Mouse (Mus musculus) mouse trophoblast stem cell (cell line): ENCODE results near the gene Stard13.

Experiments
- in situ Hi-C, 2 experiments: fragments of 300-500 bp; cut with MseI, MboI; formaldehyde crosslinking; loops; 2 replicates in 1 of 2; 3 replicates in 1 of 2; pipeline ENCODE4 v1.15.1; 2025

Stard13 gene

GRCm38 (mm10) chr5:151060476-151060875, 173.2 kb downstream of the Stard13 start:
- in situ Hi-C loops: no loop called here

DNA sequence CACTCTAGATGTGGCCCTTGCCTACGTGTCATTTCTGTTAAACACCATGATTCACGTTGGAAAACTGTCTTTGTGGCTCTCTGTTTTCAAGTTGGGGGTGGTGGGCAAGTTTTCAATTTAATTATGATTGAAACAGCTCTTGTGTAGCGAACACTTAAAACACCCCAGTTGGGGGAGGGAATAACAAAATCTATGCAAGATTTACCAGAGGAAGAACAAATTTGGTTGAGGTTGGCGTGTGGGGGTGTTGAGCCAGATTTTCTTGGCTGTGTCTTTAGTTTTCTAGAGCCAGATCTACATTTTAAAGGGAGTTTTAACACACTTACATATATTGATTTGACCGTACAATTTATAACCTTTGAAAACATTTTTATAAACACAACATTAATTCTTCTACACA, 173.9 kb downstream of the Stard13 start:
- in situ Hi-C loops: no loop called here

- in situ Hi-C loops: no loop called here
These were observed 174.3 kb downstream of the Stard13 start for GRCm38 (mm10) chr5:151059352-151059751.

DNA sequence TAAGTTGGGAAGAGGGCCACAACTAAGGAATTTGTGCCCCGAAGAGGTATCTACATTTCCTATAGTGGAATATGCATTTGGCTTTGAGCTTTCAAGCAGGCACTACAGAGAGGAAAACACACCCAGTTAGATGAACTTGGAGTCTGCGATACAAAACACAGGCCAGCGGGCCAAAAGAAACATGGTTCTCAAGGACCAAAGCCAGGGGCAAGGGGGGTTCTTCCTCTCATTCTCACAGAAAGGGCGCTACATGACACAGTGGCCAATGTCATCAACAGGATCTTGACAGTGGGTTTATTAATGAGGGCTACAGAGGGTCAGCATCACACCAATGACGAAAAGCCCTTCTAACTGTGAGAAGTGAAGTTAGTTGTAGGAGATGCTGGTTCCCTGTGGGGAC, 175.9 kb downstream of the Stard13 start:
- in situ Hi-C loops: no loop called here

DNA sequence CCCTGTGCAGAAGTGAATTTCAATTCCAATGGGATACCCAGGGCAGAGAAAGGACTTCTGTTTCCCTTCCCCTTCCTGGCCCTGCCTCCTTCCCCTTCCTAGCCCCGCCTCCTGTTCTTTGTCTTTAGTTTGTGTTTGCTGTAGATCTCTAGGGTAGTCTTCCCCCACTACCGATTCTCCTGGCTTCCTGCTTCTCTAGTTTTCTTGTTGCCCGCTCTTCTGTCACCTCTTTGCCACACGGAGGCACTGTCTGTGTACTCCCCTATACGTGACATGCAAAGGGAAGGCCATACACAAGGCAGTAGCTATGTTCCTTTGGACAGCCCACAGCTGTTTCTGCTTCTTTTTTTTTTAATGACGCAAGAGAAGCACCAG, 176.7 kb downstream of the Stard13 start:
- in situ Hi-C loops: no loop called here

DNA sequence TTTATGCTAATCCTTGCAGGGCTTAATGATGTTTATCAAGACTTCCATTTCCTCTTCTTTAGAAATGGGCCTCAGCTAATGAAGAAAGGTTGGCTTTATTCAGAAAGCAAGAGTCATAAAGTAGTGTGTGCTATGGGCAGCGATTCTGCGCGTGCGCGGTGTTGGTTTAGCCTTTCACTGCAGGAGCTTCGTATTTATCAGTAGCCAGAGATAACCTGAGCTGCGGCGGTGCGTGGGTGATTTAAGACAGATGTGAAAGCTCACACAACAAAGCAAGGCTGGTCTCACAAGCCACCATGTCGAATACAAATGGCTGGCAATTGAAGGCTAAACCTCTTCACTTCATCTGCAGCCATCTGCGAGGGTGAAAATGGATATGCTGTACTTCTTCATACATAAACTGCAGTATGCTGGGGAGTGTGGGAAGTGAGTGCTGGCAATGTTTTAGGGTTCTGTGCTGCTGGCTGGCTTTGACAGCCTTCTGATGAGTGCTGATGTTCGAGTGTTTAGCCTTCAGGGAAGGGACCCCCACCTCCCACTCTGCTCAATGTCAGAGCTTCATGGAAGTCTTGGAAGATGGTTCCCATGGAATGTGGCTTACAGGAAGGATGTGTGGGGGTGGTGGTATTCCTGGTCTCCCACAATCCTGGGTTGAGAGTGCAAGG, 177.2 kb downstream of the Stard13 start:
- in situ Hi-C loops: no loop called here

DNA sequence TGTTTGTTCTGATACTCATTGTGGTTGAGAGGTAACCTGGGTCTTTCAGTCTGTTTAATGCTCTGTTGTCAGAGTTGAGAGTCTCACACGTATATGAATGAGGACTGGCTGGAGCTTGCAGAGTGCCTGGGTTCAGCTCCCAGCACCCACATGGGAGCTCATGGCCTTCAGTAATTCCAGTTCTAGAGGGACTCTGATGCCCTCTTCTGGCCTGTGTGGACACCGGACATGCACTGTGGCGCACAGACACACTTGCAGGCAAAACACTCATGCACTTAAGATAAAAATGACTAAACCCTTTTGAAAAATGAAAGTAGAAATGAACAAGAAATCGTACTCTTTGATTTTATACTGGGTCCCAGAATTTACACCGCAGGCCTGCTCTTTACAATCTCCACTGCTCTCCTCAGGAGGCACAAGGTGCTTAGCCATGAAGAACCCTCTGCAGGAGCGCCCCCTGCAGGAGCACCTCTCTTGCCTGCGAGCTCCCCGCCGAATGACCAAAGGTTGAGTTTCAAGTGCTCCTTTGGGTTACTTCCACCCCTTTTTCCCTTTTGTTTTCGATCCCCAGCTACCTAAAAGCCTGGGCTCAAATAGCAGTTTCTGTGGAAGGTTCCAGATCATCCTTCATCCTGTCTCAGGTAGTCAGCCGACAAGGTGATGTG, 178.1 kb downstream of the Stard13 start:
- in situ Hi-C loops: no loop called here

- in situ Hi-C loops: no loop called here
These were observed 178.9 kb downstream of the Stard13 start for GRCm38 (mm10) chr5:151054743-151055114.

- in situ Hi-C loops: no loop called here
These were observed 179.4 kb downstream of the Stard13 start for GRCm38 (mm10) chr5:151054100-151054742.

GRCm38 (mm10) chr5:151053190-151053589, 180.4 kb downstream of the Stard13 start:
- in situ Hi-C loops: no loop called here

DNA sequence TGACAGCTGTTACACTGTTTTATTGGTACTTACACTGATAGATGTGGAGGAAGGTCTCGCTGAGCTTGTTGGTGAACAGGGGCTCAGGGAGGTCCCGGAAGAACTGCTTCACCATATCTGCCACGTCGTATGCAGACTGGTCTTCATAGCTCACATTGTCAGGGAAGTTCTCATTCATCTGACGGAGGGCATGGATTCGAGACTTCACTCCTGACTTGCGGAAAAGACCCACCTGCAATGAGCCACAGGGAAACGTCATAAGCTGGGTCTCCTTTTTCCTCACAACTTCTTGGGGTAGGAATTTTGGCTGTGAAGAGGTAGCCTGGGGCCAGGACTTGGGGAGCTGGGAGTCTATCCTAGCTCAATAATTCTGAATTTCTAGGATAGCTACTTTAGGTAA, 181.3 kb downstream of the Stard13 start:
- in situ Hi-C loops: no loop called here

- in situ Hi-C loops: no loop called here
These were observed 186.1 kb downstream of the Stard13 start for GRCm38 (mm10) chr5:151047488-151047887.

DNA sequence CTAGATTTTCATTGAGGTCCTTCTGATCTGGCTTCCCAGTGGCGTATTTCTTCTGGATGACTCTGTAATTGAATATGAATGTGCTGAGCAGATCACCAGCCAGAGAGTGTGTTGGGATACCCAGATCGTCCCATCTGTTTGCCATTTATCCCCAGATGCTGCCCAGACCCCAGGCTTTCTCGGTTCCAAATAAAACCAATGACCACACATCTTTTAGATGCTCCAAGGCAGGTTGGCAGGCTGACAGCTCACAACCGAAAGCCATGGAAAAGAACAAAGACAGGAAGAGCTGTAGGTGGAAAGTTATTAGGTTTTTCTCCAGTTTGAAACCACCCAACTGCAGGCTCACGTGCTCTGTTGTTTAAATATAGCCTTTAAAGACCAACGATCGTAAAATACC, 186.7 kb downstream of the Stard13 start:
- in situ Hi-C loops: no loop called here

DNA sequence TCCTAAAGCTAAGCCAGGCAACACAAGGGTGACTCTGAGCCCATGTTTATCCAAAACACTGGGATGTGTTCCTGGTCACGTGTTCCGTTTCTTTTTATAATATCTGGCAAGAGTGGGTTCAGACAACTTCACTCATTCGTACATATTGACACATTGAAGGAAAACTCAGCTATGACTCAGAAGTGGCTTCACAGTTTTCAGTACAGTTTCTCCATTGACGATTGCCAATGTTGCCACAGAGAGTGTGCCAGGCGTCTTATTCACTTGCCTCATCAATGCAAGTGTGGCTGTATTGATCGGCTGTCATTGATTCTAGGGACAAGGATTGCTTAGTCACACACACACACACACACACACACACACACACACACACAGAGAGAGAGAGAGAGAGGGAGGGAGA, 187.5 kb downstream of the Stard13 start:
- in situ Hi-C loops: no loop called here

- in situ Hi-C loops: no loop called here
These were observed 190.7 kb downstream of the Stard13 start for GRCm38 (mm10) chr5:151042911-151043310.

DNA sequence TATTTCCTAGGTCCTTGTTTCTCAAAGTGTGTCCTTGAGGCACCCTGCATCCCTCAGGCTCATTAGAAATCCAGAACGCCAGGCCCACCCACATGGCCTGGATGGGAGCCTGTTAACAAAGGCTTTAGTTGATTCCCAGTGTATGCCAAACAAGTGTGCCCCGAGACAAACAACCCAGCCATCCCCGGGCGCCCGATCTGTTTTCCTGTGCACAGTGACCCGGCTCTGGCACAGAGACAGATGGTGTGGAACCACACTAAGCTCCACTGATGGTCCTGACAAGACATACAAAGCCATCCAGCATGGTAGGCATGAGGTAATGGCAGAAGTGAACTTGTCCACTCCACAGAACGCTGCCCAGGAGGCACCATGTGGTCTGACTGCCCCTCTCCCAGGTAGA, 195.8 kb downstream of the Stard13 start:
- in situ Hi-C loops: no loop called here

- in situ Hi-C loops: no loop called here
These were observed 198.7 kb downstream of the Stard13 start for GRCm38 (mm10) chr5:151034715-151035512.

- in situ Hi-C loops: no loop called here
These were observed 204.7 kb downstream of the Stard13 start for GRCm38 (mm10) chr5:151028906-151029305.

DNA sequence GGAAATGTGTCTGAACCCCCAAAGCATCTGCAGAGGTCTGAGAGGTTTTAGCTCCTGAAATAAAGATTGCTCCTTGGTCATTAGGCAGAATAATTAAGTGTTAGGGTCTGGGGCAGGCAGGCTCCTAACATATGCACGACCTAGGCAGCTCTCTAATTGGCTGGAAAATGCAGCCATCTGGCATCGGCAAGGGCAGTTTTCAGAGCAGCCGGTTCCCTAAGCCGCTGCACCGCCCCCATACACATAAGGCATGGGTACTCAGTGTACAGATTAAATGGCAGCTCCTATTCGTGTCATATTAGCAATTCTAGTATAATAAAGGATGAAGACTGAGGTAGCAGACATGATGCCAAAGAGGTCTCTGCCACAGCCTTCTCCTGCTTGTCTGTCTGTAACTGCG, 206.5 kb downstream of the Stard13 start:
- in situ Hi-C loops: no loop called here

DNA sequence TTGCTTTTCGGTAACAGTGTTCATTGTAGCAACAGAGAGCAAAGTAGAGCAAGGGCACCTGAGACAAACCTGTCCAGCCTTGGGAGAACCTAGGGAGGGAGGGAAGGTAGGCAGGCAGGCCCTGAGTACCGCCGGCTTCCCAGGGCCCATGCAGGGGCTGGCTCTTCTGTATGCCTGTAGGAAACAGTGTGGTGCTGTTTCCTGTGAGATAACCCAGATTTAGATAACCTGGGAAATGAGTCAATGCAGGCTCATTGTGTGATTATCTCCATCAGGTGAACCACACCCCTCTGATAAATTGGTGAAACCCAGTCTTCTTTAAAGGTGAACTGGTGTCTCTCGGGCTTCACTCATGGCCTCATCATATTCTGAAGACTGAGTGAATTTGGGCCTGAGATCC, 207.6 kb downstream of the Stard13 start:
- in situ Hi-C loops: no loop called here

GRCm38 (mm10) chr5:151024483-151024882, 209.2 kb downstream of the Stard13 start:
- in situ Hi-C loops: no loop called here

GRCm38 (mm10) chr5:151023461-151023860, 210.2 kb downstream of the Stard13 start:
- in situ Hi-C loops: no loop called here
